Mouse (Mus musculus) lung, adult 18-20 months (tissue): Measurements from ENCODE around the gene Emid1.

Experiments
- DNase-seq, 2 experiments: peaks; one replicate each; pipeline ENCODE4 v3.0.0; 2022; ENCODE audit warnings: mixed read lengths in 2 of 2

Gene Emid1

GRCm38 (mm10) chr11:5160722-5161485, 8.8 kb upstream of the Emid1 start:
- peak in 1 of 2 experiments; percentile 47 for DNase-seq

- DNase-seq, result no peak
Observed at GRCm38 (mm10) chr11:5158056-5158455, 6.0 kb upstream of the Emid1 start.

GRCm38 (mm10) chr11:5154961-5155805, 3.1 kb upstream of the Emid1 start:
- DNase-seq, result no peak

DNA sequence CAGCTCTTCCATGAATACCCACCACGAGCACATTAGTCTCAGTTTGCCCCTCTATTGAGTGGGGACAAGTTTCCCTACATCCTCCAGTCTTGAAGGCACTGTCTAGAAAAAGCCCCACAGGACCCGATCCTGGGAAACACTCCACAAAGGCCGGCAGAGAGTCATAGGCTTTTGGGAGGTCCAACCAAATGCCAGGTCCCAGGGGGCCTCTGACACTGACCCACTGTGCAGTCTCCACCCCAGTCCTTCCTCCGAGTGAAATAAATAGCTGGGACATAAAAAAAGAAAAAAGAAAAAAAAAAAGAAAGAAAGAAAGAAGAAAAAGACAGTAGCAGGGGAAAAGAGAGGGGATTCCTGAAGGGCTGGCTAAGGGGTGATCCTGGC, 818 bp downstream of the Emid1 start:
- no peak for DNase-seq

- DNase-seq, result no peak
Observed at GRCm38 (mm10) chr11:5150416-5151246, 1.4 kb downstream of the Emid1 start.

DNA sequence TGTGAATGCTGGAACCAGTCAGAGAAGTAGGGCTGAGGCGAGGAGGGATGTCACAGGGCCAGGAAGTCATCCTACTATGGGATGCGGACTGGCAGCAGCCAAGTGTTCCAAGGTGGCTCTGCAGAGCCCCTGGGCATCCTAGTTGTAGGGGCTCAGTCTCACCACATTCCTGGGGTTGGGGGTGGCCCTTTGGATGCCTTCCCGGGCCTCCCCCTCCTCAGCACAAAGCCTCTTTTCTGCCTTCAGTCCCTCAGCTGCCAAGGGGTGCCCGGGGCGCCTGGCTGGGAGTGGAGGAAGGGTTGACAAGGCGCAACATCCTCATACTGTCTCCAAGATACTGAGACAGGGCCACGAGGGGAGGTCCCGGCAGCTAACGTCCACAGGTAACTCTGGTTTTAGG, 2.1 kb downstream of the Emid1 start:
- DNase-seq, result no peak

DNA sequence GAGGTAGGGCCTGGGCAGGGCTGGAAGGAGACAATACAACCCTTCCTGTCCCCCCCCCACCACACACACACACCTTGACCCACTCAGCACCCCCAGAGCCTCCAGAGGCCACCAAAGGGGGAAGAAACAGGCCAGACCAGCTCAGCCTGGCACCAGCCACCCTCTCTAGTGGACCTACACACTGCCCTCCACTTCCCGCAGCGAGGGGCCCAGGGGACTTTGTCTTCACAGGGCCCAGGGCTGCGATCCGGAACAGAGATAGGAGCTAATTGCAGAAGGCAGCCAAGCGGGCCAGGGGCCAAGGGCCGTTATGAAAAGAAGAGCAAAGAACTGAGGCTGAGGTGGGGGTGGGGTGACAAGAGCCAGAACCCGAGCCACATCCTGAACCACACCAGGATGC, 2.8 kb downstream of the Emid1 start:
- no peak for DNase-seq

GRCm38 (mm10) chr11:5145600-5145999, 6.5 kb downstream of the Emid1 start:
- DNase-seq, result no peak

- peak in 1 of 2 experiments; percentile 41 for DNase-seq
Observed at GRCm38 (mm10) chr11:5141965-5142364, 10.1 kb downstream of the Emid1 start.

- no peak for DNase-seq
Observed at GRCm38 (mm10) chr11:5141252-5141651, 10.8 kb downstream of the Emid1 start.

- peak; percentile 56 to 69 for DNase-seq
Observed at GRCm38 (mm10) chr11:5140619-5141018, 11.4 kb downstream of the Emid1 start.

DNA sequence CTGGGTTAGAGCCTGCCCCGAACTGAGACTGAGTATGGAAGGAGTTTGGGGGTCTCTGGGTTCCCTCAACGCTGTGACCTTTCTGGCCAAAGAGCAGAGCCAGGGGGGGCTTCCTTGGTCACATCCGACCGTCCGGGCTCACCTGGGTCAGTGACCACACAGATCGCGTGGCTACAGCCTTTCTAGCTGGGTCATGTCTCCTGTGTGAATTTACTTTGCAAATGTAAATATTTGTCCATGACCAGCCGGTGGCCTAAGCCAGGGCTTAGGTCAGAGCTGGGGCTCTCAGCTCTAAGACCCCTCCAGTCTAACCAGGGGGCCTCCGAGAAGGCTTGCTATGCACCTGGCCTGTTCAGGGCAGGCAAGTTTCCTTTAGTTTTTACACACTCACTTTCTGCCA, 12.7 kb downstream of the Emid1 start:
- DNase-seq, result peak in 1 of 2 experiments; percentile 53

GRCm38 (mm10) chr11:5138642-5139041, 13.4 kb downstream of the Emid1 start:
- DNase-seq, result peak; percentile 77 to 82

GRCm38 (mm10) chr11:5135914-5136313, 16.1 kb downstream of the Emid1 start:
- peak; percentile 79 to 84 for DNase-seq

- no peak for DNase-seq
Observed at GRCm38 (mm10) chr11:5132751-5133150, 19.3 kb downstream of the Emid1 start.

GRCm38 (mm10) chr11:5130111-5130665, 21.9 kb downstream of the Emid1 start:
- DNase-seq, result no peak

- DNase-seq, result no peak
Observed at GRCm38 (mm10) chr11:5129035-5129480, 23.0 kb downstream of the Emid1 start.

DNA sequence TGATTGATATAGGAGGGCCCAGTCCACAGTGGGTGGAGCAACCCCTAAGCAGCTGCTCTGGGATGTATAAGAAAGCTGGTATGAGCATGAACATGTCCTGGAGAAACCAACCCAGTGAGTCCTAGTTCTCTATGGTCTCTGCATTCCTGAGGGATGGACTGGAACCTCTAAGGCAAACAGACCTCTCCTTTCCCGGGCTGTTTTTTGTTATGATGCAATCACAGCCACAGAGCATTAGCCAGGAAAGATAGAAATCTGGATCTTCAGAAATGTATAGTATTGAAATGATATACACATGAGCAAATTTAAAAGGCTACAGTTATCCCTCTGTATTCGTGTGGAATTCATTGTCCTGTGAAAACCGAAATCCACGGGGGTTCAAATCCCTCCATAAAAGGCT, 26.3 kb downstream of the Emid1 start:
- DNase-seq, result no peak

DNA sequence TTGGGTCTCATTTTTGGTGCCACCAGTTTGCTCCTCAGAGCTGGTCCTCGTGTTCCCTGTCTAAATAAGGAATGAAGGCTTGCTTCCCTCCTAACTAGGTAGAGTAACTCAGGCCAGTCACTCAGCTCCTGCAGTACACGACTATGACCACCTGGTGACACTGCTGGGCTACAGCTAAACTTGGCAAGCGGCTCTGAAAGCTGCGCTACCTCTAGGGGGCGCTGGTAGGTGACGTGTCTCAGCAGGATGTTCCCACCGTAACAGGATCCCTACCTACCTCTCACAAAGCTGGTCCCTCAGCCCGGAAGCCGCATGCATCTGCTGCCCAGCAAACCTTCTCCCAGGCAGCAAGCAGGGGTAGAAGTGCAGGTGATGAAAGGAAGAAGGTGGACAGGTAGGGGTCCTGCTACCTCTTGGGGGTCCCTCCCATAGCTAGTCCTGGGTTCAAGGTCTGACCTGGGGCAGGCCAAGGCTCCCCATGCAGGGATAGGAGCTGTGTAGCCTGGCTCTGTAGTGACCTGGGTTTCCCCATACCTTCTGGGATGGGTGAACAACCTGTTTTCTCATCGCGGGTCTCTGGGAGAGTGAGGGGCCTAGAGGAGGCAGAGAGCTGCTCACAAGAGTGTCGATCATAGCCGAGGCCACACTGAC, 37.0 kb downstream of the Emid1 start:
- DNase-seq, result peak; percentile 83 to 88

DNA sequence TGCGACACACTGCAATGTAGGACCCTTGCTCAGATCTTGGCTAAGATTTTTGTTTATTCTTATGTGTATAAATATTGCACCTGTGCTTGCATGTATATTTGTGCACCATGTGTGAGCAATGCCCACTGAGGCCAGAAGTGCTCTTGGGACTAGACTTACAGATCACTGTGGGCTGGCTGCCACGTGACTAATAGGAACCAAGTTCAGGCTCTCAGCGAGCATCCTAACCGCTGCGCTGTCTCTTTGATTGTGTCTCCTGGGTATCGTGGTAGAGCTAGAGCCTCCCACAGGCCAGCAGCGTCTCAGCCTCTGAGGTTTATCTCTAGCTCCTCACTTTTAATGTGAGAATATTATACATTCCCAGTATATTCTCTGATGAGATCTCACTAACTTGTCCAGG, 38.4 kb downstream of the Emid1 start:
- DNase-seq, result no peak

- DNase-seq, result no peak
Observed at GRCm38 (mm10) chr11:5109441-5109840, 42.6 kb downstream of the Emid1 start.

DNA sequence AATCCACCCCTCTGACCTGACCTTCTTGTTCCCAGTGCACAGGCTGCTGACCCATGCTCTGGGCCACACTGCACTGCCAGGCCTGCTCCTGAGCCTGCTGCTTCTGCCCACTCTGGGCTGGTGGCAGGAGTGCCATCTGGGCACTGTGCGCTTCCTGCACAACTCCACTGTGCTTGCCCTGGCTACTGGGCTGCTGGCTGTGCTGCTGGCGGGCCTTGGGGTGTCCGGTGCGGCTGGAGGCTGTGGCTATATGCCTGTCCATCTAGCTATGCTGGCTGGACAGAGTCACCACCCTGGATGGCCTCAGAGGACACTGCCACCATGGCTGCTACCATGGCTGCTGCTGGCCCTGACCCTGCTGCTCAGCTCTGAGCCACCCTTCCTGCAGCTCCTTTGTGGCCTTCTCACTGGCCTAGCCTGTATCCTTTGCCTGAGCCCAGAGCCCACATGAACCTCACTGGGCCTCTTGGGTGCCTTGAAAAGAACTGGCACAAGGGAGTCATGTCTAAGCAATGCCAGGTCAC, 48.0 kb downstream of the Emid1 start:
- no peak for DNase-seq
